Mouse (Mus musculus) liver, adult (tissue): ENCODE results near the gene Abr.

Experiments used
- GATA4 ChIP-seq: IDR thresholded peaks from 2 replicates; pipeline ENCODE4 v1.6.1; 2014; ENCODE audit warnings: mild to moderate bottlenecking, low read length; ENCODE audit not compliant: insufficient replicate concordance

Abr gene

GRCm38 (mm10) chr11:76622152-76622565, at the start of gene Abr:
Gene Abr (minus strand): TSS chr11:76622314.
- TF ChIP-seq GATA4: no peak

- no peak for TF ChIP-seq GATA4
Observed at GRCm38 (mm10) chr11:76667807-76668206, 45.7 kb upstream of the Abr start.

- no peak for TF ChIP-seq GATA4
Observed at GRCm38 (mm10) chr11:76666002-76666649, 44.0 kb upstream of the Abr start.

GRCm38 (mm10) chr11:76661790-76662468, 39.8 kb upstream of the Abr start:
- no peak for TF ChIP-seq GATA4

- TF ChIP-seq GATA4: no peak
Observed at GRCm38 (mm10) chr11:76659138-76659930, 37.2 kb upstream of the Abr start.

GRCm38 (mm10) chr11:76657450-76657970, 35.4 kb upstream of the Abr start:
- TF ChIP-seq GATA4: no peak

- no peak for TF ChIP-seq GATA4
Observed at GRCm38 (mm10) chr11:76655106-76655505, 33.0 kb upstream of the Abr start.

- no peak for TF ChIP-seq GATA4
Observed at GRCm38 (mm10) chr11:76652838-76653334, 30.8 kb upstream of the Abr start.

- no peak for TF ChIP-seq GATA4
Observed at GRCm38 (mm10) chr11:76650862-76651560, 28.9 kb upstream of the Abr start.

GRCm38 (mm10) chr11:76647500-76647899, 25.4 kb upstream of the Abr start:
- no peak for TF ChIP-seq GATA4

GRCm38 (mm10) chr11:76647062-76647461, 24.9 kb upstream of the Abr start:
- TF ChIP-seq GATA4: no peak

- no peak for TF ChIP-seq GATA4
Observed at GRCm38 (mm10) chr11:76645955-76646354, 23.8 kb upstream of the Abr start.

- no peak for TF ChIP-seq GATA4
Observed at GRCm38 (mm10) chr11:76645036-76645435, 22.9 kb upstream of the Abr start.

- TF ChIP-seq GATA4: no peak
Observed at GRCm38 (mm10) chr11:76644257-76644656, 22.1 kb upstream of the Abr start.

- TF ChIP-seq GATA4: no peak
Observed at GRCm38 (mm10) chr11:76640231-76640630, 18.1 kb upstream of the Abr start.
